Mouse (Mus musculus) lung, postnatal 0 days (tissue): ENCODE data around the gene Cd164l2.

Source experiments
- CTCF ChIP-seq: IDR thresholded peaks from 2 replicates; pipeline ENCODE4 v1.5.1; 2016; ENCODE audit warnings: antibody characterized with exemption, mild to moderate bottlenecking
- EP300 ChIP-seq: IDR thresholded peaks from 2 replicates; pipeline ENCODE4 v1.6.1; 2016; ENCODE audit warnings: antibody characterized with exemption, mild to moderate bottlenecking, control low read depth

DNA sequence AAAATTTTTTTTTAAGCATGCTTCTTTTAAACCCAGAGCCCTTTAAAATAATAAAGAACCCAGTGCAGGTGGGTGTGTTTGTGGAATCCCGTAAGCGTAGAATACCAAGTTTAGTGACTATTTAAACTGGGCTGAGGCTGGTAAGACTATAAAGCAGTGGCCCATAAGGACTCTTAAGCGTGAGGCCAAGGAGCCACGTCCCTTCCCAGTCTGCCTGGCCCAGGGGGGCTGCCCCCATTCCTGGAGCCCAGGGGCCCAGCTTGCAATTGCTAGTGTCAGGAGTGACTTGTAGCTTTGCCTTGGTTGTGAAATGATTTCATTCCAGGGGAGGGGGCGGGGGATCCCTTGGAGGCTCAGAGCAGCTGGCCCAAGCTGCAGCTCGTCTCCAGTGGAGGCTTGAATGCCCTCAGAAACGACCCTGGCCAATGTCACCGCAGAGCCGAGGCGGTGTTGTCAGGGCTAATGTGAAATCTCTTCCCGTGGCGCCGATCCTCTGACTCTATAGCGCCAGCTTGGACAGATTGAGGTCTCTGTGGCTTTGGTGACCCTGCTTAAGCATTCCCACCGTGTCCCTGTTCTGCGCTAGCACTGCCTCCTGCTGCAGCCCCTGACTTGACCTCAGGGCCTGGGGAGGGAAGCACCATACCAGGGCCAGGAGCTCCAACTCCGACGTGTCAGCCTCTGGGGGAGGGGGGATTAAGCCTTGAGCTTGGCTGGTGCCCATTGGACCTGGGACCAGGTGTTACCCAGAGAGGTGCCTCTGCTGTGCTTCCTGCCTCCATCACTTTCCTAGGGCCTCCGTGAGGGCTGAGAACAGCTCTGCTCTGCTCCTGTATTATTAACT lies 13.4 kb upstream of the Cd164l2 start:
- peak; percentile 26 for TF ChIP-seq CTCF
- no peak for TF ChIP-seq EP300
